Mouse (Mus musculus): ENCODE results near the gene Ablim2. TPM values are rescaled to one million over a fixed set of nuclear protein-coding genes. Genes with fewer than 3 reads are reported as not detected.

Ablim2 gene
- polyA plus RNA-seq, 1 experiment from 2014 or later: 0.40 TPM

- 41% methylated on average over 12 of the region's 12 CpGs for WGBS (ENCODE audit: missing documents)
- Histone ChIP-seq H3K36me3 (ENCODE audit: inconsistent target) (no peaks in the 10 kb centered on the region), H3K4me3 (ENCODE audit: inconsistent target) (no peak overlapping the region), H3K79me2 (ENCODE audit: inconsistent target) (no peaks in the 10 kb centered on the region), H3K27ac (no peak overlapping the region)
These were observed 143.6 kb downstream of the Ablim2 start for GRCm38 (mm10) chr5:35901226-35901809.

DNA sequence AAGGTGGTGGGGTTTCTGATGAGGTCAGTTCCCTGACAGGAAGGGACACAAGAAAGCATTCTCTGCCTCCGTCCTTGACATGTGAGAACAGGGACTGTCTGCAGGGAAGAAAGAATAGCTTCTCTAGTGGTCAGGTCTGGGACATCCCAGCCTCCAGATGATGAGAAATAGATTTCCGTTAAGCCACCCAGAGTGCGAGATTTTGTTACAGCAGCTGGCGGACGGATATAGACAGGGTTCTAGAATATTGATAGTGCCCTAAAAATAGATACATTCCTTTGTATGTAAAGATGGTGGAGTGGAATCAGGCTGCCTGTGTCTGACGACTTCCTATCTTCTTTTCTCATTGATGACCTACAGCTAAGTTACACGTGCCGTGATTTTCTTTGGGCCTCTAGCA is 145.8 kb downstream of the Ablim2 start:
- Histone ChIP-seq H3K79me2 (ENCODE audit: inconsistent target) (no peaks in the 10 kb centered on the region), H3K27ac (no peak overlapping the region), H3K36me3 (ENCODE audit: inconsistent target) (no peaks in the 10 kb centered on the region), H3K4me3 (ENCODE audit: inconsistent target) (no peak overlapping the region)
- WGBS (ENCODE audit: missing documents): 89% methylated on average over 8 of the region's 8 CpGs

- WGBS (ENCODE audit: missing documents): 50% methylated on average over 8 of the region's 8 CpGs
- H3K27ac ChIP-seq: no peak overlapping the region
These were observed 147.6 kb downstream of the Ablim2 start for GRCm38 (mm10) chr5:35905283-35905682.

DNA sequence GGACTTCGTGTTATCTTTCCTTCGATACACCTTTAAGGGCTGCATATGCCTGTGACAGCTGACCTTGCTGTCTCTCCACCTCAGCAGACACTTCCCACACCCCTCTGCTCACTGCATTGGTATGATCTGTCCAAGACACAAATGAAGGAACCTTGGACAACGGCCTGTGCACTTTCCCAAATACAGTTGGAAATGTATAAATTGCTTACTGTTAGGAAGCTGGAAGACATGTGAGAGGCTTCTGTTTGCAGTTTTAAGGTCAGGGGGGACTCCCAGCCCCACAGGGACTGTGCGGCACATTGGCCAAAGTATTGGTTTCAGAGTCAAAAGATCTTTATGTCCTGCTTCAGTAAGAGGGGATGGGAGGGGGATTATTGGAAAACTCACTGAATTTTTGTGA is 149.4 kb downstream of the Ablim2 start:
- Histone ChIP-seq H3K27ac (no peak overlapping the region), H3K79me2 (ENCODE audit: inconsistent target) (no peaks in the 10 kb centered on the region), H3K4me3 (ENCODE audit: inconsistent target) (no peak overlapping the region), H3K36me3 (ENCODE audit: inconsistent target) (no peaks in the 10 kb centered on the region)
- 91% methylated on average over 4 of the region's 4 CpGs for WGBS (ENCODE audit: missing documents)

More at GRCm38 (mm10) chr5:35905283-35905682, 147.6 kb downstream of the Ablim2 start:
- Histone ChIP-seq H3K4me3 (ENCODE audit: inconsistent target) (no peak overlapping the region), H3K36me3 (ENCODE audit: inconsistent target) (no peaks in the 10 kb centered on the region), H3K79me2 (ENCODE audit: inconsistent target) (no peaks in the 10 kb centered on the region)

DNA sequence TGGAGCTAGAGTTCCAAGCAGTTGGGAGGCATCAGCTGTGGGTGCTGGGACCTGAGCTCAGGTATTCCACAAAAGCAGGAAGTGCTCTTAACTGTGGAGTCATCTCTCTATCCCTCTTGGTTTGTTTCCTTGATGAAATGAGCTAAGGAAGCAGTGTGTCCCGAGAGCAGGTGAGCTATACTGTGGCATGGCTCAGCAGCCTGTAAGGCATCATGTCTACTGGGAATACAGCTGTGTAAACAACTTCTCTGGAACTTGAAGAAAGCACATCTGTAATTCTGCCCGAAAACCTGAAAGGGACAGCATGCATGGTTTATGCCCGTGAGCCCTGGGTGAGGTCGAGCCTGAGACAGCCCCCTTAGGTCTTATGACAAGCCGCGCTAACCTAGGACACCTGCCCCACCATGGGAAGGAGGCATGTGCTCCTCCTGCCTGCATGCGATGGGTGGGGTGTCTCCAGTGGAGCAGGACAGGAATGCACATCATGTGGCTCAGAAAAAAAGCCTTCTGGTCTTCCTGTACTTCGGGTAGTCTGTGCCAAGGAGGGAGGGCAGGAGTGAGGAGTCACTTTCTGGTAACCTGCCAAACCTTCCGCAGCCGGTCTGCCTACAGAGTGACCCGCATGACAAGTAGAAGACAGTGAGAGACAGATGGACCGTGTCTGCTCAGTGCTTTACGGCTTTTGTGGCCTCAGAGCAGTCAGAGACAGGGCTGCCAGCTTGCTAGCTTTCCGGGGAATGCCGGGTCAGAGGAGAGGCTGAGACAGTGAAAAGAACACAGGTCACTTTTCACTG is 150.2 kb downstream of the Ablim2 start:
- Histone ChIP-seq H3K4me3 (ENCODE audit: inconsistent target) (no peak overlapping the region), H3K27ac (no peak overlapping the region), H3K79me2 (ENCODE audit: inconsistent target) (no peaks in the 10 kb centered on the region), H3K36me3 (ENCODE audit: inconsistent target) (no peaks in the 10 kb centered on the region)
- 65% methylated on average over 14 of the region's 15 CpGs for WGBS (ENCODE audit: missing documents)

DNA sequence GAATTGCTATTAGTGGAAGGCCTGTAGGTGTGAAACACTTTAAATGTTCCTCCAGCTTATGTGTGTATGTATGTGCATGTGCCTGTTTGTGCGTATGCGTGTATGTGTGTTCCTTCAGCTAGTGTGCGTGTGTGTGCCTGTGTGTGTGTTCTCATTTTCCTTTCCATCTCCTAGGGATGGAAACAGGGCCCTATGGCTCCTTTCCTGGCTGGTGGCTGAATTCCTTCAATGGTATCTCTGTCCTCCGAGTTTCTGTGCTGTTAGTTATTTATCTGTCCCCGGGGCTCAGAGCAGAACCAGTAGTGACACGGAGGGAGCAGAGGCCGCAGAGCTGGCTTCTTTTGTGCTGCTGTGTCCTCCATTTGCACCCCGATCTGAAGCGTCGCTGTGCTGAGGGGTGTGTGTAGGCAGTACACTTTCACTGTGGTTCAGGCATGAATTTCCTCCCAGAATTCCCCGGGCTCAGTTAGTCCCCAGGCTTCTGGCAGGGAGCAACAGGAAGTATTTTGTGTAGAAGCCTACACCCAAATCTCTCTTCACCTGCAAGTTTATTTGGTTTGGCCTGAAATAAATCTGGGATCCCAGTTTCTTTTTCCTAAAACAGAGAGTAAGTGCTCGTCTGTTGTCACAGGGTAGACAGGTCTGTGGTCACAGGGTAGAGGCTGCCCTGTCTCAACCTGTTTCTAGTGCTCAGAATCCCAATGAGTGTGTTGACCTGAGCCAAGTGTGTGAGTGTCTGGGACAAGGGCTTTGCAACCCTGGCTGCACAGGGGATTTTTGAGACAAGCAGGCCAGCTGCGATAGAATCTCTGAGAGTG is 151.2 kb downstream of the Ablim2 start:
- H3K79me2 ChIP-seq (ENCODE audit: inconsistent target): no peaks in the 10 kb centered on the region
- H3K36me3 ChIP-seq (ENCODE audit: inconsistent target): no peaks in the 10 kb centered on the region
- WGBS (ENCODE audit: missing documents): 73% methylated on average over 13 of the region's 13 CpGs
- no peak overlapping the region for H3K27ac ChIP-seq
- no peak overlapping the region for H3K4me3 ChIP-seq (ENCODE audit: inconsistent target)

- H3K79me2 ChIP-seq (ENCODE audit: inconsistent target): no peaks in the 10 kb centered on the region
- no peaks in the 10 kb centered on the region for H3K36me3 ChIP-seq (ENCODE audit: inconsistent target)
- H3K4me3 ChIP-seq (ENCODE audit: inconsistent target): no peak overlapping the region
- WGBS (ENCODE audit: missing documents): 91% methylated on average over 12 of the region's 12 CpGs
- H3K27ac ChIP-seq: no peak overlapping the region
These were observed 158.1 kb downstream of the Ablim2 start for GRCm38 (mm10) chr5:35915629-35916300.

GRCm38 (mm10) chr5:35916666-35917065 is 159.0 kb downstream of the Ablim2 start:
- no peak overlapping the region for H3K27ac ChIP-seq
- H3K79me2 ChIP-seq (ENCODE audit: inconsistent target): no peaks in the 10 kb centered on the region
- 89% methylated on average over 5 of the region's 5 CpGs for WGBS (ENCODE audit: missing documents)
- no peak overlapping the region for H3K4me3 ChIP-seq (ENCODE audit: inconsistent target)
- no peaks in the 10 kb centered on the region for H3K36me3 ChIP-seq (ENCODE audit: inconsistent target)

- Histone ChIP-seq H3K36me3 (ENCODE audit: inconsistent target) (no peaks in the 10 kb centered on the region), H3K27ac (no peak overlapping the region), H3K4me3 (ENCODE audit: inconsistent target) (no peak overlapping the region), H3K79me2 (ENCODE audit: inconsistent target) (no peaks in the 10 kb centered on the region)
- 91% methylated on average over 8 of the region's 8 CpGs for WGBS (ENCODE audit: missing documents)
These were observed 160.7 kb downstream of the Ablim2 start for GRCm38 (mm10) chr5:35918387-35918786.

GRCm38 (mm10) chr5:35920076-35920475 is 162.4 kb downstream of the Ablim2 start:
- no peaks in the 10 kb centered on the region for H3K36me3 ChIP-seq (ENCODE audit: inconsistent target)
- 99% methylated on average over 4 of the region's 4 CpGs for WGBS (ENCODE audit: missing documents)
- no peak overlapping the region for H3K27ac ChIP-seq
- no peaks in the 10 kb centered on the region for H3K79me2 ChIP-seq (ENCODE audit: inconsistent target)
- H3K4me3 ChIP-seq (ENCODE audit: inconsistent target): no peak overlapping the region

DNA sequence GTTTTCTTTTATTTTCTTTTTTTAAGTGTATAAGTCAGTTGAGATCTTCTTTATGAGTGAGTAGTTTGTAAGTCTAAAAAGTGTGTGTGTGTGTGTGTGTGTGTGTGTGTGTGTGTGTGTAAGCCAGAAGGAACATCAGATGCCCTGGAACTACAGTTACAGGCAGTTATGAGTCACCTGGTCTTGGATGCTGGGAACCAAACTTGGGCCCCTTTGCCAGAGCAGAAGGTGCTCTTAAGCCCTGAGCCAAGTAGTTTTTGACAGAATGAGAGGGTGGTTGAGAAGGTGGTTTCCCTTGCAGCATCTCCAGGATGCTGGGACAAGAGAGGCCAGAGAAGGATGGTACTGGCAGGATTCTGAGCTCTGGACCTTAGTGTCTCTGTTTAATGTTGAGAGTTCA is 162.9 kb downstream of the Ablim2 start:
- Histone ChIP-seq H3K4me3 (ENCODE audit: inconsistent target) (no peak overlapping the region), H3K27ac (no peak overlapping the region), H3K36me3 (ENCODE audit: inconsistent target) (no peaks in the 10 kb centered on the region), H3K79me2 (ENCODE audit: inconsistent target) (no peaks in the 10 kb centered on the region)

DNA sequence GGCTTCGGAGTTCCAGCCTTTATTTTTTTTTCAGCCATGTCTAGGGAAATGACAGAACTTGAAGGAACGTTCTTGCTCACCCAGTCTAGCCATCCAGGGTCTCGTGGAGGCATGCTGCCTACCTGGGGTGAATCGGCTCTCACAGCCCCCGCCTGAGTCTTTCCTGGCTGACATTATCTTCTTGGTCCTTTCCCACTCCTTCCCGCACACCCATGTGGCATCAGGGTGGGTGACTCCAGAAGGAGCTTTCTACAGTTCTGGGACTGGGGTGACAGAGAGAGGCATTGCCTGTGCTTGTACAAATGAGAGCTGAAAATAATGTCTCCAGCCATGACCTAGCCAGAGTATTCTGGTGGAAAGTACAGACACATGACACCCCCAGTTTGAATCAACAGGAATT is 163.5 kb downstream of the Ablim2 start:
- Histone ChIP-seq H3K27ac (no peak overlapping the region), H3K36me3 (ENCODE audit: inconsistent target) (no peaks in the 10 kb centered on the region), H3K79me2 (ENCODE audit: inconsistent target) (no peaks in the 10 kb centered on the region), H3K4me3 (ENCODE audit: inconsistent target) (no peak overlapping the region)
- 93% methylated on average over 6 of the region's 6 CpGs for WGBS (ENCODE audit: missing documents)

GRCm38 (mm10) chr5:35921595-35922254 is 164.0 kb downstream of the Ablim2 start:
- no peak overlapping the region for H3K4me3 ChIP-seq (ENCODE audit: inconsistent target)
- H3K36me3 ChIP-seq (ENCODE audit: inconsistent target): no peaks in the 10 kb centered on the region
- no peak overlapping the region for H3K27ac ChIP-seq
- H3K79me2 ChIP-seq (ENCODE audit: inconsistent target): no peaks in the 10 kb centered on the region
- WGBS (ENCODE audit: missing documents): 85% methylated on average over 10 of the region's 10 CpGs

- Histone ChIP-seq H3K36me3 (ENCODE audit: inconsistent target) (no peaks in the 10 kb centered on the region), H3K4me3 (ENCODE audit: inconsistent target) (no peak overlapping the region), H3K79me2 (ENCODE audit: inconsistent target) (no peaks in the 10 kb centered on the region), H3K27ac (no peak overlapping the region)
- WGBS (ENCODE audit: missing documents): 87% methylated on average over 5 of the region's 6 CpGs
These were observed 165.8 kb downstream of the Ablim2 start for GRCm38 (mm10) chr5:35923448-35923847.
